Mouse (Mus musculus): ENCODE measurements around the gene Med7. TPM values are rescaled to one million over a fixed set of nuclear protein-coding genes. Genes with fewer than 3 reads are reported as not detected.
"Not testable (repeated sequence)": the region's sequence is repeated elsewhere in the genome, so short reads cannot be mapped to it uniquely, and the experiment has no call there.

Gene Med7
- total RNA-seq, 2 experiments from 2014 or later = 14.7 to 14.8 TPM

DNA sequence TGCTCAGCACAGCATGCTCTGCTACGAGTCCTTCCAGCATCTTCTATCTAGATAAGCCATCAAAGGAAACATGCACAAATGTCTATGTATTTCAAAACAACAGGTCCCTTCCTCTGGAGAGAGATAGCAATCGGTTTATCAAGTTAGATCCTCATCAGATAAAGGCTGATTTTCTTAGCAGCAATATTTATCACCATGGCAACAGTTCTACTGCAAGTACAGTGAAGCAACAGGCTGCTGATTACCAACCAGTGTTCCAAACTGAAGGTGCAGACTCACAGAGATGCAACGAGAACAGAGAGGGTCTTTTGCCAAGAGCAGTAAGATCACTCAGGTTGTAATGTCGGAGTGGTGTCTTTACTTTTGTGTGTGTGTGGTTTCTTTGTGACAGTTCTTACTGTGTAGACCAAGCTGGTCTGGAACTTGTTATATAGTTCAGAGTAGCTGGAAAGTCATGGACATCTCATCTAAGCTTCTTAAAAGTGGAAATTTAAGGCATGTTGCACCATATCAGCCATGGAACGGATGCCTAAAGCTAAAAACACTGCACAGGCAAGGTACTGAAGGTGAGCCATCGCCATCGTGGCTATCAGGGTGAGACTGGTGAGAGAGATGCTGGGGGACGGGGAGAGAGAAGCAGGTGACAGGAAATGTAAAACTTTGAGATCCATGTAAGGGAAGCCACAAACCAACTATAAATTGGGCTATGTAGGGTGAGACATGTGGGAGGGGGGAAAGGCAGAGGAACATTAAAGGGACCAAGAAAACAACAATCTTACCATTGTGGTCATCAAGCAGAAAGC is 15.4 kb upstream of the Med7 start:
- no peak for DNase-seq
- intact Hi-C loops (cut with DNase I) = no loop called here

DNA sequence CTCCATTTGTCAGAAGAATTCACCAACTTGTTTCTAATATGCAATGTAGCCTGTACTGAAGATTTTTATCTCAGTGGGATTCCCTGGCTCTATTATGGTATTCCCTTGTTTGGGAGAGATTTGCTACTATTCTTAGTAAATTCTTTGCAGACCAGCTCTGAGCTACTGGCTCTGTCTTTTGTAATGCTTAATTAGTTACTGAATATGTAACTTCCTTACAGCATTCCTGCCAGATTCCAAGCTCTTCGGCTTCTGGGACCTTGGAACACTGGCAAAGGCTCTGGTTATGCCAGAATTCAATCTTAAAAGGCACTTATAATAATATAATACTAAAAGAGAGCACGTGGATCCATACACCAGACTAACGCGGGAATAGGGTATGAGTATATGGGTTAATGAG is 8.6 kb upstream of the Med7 start:
- DNase-seq; intact Hi-C loops (cut with DNase I): not testable (repeated sequence)

DNA sequence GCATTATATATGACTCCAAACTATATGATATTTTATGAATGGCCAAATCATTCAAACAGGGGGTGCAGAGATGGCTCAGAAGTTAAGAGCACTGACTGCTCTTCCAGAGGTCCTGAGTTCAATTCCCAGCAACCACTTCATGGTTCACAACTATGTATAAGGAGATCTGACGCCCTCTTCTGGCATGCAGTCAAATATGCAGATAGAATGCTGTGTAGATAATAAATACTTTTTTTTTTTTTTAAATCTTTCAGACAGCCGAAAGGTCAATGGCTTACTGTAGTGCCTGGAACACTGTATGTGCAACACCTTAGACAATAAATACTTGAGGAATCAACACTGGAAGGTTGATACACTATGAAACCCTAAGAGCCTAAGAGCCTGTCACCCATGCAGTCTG is 6.6 kb upstream of the Med7 start:
- intact Hi-C loops (cut with DNase I) = loop anchor here (5.0 kb wide), 1 partner anchor 158 kb away; no protein-coding TSS in a partner anchor
- no peak for DNase-seq

DNA sequence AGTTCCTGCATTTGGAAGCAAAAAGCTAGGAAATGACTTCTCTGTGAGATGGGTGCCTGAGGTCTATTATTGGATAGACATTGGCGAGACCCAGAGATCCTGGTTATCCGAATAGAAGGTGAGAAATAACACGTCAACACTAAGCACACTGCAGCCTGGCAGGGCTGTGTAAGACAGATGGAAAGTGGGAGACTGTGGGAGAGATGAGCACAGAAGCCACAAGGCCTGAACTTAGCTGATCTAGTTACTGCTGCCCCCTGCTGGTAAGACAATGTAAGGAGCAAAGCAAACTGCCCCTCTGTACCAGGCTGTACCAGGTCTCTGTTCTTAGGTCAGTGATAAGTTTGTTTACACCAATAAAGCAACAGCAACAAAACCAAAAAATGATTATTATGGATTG is 5.6 kb upstream of the Med7 start:
- DNase-seq = peak in 1 of 2 experiments; percentile 59
- intact Hi-C loops (cut with DNase I) = loop anchor here (5.0 kb wide), 1 partner anchor 159 kb away; no protein-coding TSS in a partner anchor

DNA sequence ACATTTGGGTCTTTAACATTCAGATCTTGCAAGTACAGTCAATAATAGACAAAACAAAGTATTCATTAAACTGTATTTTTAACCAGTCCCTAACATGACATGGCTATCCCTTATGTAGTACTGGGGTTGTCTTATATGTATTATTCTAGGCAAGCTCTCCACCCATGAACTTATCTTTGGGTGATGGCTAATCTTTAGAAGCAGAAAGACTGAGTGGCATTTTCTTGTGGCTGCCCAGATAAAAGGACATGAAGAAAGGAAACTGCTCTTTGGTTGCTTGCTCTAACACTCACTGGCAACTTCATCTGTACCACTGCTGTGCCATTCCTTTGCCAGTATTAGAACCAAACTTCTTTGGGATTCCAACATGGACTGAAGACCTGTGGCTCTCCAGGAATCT is 1.4 kb upstream of the Med7 start:
- intact Hi-C loops (cut with DNase I) = no loop called here
- no peak for DNase-seq

DNA sequence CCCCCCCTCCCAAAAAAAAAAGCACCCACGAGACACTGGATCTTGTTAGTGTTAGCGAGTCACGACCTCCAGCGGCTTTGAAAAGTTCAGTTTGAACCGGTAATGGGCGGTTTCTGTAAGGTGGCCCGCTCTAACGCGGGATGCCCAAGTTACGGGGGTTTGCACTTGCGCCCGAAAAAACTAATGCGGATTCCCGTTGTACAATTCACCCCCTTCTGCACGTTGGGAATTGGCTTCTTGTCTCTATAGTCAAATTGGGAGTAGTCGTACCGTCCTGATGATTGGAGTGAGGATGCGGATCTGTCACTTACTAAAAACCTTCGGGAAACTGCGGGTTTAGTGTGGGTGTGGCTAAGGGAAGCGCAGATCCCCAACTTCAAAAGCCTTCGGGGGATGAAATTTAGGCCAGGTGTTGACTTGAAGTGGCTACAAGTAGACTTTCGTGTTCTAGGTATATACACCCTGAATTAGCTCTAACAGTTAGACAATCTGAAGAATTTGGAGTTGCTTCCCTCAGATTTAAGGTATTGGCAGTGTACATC is 805 bp downstream of the Med7 start:
- intact Hi-C loops (cut with DNase I) = no loop called here

DNA sequence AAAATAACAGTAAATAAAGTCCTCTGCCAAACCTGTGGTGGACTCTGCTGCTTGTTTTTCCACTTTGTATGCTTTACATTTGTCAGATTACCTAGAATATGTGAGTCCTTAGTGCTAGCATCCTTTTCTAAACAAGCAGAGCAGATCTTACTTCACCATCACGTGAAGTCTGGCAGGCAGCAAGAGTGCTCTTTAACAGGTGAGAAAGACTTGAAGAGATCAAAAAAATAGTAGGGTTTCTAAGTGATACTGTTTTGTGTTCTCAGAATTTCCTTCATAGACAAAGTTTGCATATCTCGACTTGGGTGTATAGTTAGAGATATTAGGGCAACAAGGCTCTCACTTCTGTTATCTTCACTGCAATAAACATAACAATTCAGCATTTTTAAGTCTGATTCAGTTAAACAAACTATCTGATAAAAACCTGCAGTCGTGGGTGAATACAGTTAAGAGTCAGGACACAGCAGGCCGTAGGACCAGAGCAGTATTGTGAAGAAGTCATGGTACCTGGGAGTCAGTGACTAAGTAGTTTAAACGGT is 2.3 kb downstream of the Med7 start:
- intact Hi-C loops (cut with DNase I) = no loop called here

More for the DNA sequence above, 805 bp downstream of the Med7 start:
- no peak for DNase-seq

DNA sequence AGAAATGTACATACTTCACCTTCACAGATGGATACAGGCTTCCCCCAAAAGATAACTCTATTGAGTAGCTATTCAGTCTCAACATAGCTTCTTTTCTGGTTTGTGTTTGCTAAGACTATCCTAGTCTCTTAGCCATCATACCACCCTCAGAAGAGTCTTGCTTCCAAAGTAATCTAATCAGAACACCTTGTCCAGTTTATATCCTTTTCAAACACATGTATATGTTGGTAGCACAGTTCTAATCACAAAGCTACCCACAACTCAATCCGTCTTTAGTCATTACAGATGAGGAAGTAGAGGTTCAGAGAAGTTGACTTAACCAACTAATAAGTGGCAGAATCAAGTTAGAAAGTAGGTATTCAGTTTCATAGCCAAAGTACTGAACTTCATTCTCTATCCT is 5.0 kb downstream of the Med7 start:
- no peak for DNase-seq
- intact Hi-C loops (cut with DNase I) = no loop called here

More for the DNA sequence above, 2.3 kb downstream of the Med7 start:
- no peak for DNase-seq

DNA sequence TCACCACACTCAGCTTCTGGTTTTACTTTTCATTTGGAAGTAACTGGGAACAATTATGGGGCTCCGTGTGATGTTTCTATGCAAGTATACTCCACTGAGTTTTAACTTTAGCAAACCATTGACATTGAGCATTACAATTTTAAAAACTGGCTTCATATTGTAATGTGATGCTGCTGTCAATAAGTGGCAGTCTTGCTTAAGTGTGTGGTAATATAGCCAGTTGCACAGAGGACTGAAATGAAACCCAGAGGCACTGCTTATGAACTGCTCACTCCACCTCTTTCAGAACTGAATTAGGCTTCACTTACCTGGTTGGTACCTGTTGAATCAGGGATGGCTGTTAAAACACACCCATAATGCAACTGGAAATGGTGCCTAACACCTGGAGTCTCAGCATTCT is 6.4 kb downstream of the Med7 start:
- no peak for DNase-seq
- intact Hi-C loops (cut with DNase I) = no loop called here

DNA sequence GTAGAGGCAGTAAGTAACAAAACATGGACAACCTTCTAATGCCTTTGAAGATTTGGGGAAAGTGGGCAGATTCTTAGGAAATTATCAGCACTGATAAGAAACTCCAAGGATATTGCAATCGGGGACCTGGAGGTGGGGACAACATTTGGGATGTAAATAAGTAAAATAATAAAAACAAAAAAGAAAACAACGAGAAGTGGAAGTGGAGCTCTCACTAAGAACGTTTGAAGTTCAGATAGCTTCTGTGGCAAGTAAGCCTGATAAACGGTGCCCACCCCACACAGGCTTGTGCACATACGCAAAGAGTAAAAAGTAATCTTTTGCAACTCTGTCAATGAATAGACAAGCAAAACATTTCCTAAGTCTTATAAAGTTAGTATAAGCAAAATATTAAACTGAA is 7.3 kb downstream of the Med7 start:
- intact Hi-C loops (cut with DNase I) = no loop called here
- DNase-seq = no peak

DNA sequence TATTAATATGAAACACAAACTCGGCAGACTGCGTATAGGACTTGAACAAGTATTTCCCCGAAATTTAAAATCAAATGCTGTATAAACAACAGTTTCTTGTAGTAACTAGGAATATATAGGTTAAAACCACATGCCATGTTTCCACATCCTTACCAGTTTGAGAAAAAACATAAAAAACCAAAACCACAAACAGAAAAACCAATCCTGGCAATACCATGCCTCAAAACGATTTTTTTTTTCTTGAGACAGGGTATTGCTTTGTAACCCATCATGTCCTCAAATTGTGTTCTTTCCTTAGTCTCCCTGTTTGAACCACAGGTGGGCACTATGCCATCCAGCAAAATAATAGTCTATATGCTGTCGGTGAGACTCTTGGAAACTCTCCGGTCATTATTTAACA is 9.4 kb downstream of the Med7 start:
- DNase-seq = no peak
- intact Hi-C loops (cut with DNase I) = no loop called here

DNA sequence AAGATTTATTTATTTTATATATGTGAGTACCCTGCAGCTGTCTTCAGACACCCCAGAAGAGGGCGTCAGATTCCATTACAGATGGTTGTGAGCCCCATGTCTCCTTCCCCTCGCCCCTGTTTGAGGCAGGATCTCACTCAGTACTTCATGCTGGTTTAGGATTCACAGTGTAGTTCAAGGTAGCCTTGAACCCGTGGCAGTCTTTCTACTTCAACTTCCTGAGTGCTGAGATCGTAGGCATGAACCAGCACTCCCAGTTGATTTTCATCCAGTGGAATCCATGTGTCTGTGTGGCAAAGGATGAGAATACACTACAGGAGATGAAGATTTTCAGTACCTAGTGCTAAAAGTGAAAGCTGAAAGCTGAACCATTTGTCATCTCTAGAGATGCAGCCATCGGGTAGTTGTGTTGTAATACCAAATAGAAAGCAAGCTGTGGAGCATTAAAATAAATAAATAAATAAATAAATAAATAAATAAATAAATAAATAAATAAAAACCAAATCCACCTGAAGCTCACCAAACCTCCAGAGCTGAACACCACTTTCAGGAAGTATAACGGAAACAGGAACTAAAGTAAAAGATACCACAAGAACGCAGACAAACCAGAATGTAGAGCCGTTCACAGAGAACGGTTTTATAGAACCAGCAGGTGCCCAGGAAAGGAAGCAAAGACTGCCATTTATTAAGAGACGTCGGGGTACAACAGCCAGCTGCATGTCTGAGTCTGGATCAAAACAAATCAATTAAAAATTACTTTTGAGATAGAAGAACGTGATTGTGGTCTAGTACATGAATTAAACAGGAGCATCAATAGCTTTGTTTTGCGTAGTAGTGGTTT is 11.1 kb downstream of the Med7 start:
- intact Hi-C loops (cut with DNase I) = no loop called here
- no peak for DNase-seq

DNA sequence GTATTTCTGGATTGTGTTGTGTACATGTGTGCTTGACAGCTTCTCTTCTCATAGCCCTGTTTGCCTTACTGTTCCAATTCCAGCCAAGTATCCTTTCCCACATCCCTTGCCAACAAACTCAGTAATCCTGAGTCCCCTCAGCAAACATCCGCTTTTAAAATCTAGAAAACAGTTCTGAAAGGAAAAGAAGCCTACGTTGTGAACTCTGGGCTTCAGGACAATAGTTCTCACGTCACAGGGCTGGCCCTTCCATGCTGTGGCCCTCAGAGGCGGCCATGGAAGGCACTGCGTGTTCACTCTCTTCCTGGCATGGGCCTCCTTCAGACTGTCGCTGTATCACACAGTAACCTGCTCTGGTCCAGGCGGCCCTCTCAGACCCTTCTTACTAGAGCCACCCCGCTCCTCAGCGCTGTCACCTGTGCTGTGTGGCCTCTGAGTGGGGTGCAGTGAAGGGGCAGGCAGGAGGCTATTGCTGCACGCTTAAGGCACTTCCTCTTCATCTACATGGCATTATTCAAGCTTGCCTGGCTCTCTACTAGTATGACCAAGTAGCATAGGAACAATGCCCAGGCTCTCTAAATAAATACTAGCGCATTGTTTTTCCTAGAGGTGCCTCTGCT is 12.8 kb downstream of the Med7 start:
- intact Hi-C loops (cut with DNase I) = no loop called here
- no peak for DNase-seq

DNA sequence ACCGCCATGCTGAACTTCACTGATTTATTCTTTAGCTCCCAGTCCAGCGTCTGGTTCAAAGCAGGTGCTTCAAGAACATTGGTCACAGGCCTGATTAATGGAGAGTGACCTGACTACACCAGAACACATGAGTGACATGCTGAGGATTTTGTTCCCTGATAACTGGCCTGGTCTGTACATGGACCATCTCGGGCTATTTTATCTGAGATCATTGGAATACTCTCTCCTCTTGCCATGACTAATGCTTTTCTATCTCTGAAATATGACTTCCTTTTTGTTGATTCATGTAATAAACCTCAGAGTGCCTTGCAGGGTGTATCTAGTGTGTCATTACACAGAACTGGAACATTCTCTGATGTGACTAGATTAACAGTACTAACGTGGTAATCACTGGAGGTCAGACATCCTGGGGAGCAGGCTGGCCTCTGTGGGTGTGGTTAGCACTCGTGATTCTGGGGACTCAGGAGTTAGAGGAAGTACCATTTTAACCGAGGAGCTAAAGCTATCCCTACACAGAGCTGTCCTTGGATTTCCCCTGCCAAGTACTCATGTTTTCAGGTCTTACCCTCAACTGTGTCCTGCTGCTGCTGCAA is 17.8 kb downstream of the Med7 start, which contains the start of gene Havcr2:
Gene Havcr2 (plus strand): TSS at position 483 of the 593 bp plus-strand sequence.
- no peak for DNase-seq
- intact Hi-C loops (cut with DNase I) = no loop called here

DNA sequence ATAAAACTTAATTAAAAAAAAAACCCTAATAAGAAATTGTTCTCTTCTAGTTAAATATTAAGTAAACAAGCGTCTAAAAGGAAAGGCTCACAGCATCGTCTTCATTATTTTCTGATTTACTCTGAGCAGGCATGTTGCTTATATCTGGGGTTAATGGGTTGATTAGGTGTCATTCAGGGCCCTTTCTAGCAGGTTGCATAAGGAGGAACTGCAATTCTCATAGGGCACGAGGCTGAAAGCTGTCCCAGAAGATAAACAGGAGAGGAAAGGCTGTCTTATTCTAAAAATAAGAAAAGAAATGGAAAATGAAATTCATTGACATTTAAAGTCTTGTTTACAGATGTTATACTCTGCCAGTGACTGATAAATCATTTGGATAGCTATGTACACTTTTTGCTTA is 23.2 kb downstream of the Med7 start:
- DNase-seq = no peak
- intact Hi-C loops (cut with DNase I) = no loop called here

DNA sequence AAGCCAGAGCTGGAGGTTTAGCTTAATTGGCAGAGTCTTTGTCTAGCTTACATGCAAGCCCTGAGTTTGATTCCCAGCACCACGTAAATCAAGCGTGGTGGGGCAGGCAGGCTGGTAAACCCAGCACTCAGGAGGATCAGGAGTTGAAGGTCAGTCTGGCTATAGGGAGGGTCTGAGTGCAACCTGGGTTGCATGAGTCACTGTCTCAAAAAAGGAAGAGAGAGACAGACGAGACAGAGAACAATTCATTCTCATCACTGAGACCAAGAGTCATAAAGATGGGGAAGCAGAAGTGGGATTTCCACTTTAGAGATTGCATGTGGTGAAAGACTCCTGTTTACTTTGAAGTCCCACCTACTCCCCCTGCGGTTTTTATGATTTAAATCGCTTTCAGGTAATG is 24.6 kb downstream of the Med7 start:
- intact Hi-C loops (cut with DNase I) = no loop called here
- DNase-seq = no peak

DNA sequence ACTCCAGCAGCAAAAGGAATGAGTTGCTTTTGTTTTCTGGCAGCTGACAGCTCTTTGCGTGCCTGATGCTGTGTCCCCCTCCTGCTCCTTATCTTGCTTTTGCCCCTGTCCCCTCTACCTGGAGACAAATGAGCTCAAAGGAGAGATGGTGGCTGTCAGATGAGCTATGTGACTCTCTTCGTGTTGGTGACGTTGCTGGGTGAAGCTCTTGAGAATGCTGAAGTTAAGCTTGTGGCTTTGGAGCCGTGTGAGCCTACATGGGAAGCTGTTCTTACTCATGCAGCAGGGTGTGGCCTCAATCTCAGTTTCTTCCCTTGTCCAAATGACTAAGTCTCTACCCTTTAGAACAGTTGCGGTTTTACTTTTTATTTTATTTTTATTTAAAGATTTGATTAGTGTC is 25.2 kb downstream of the Med7 start:
- intact Hi-C loops (cut with DNase I) = no loop called here
- DNase-seq = no peak

DNA sequence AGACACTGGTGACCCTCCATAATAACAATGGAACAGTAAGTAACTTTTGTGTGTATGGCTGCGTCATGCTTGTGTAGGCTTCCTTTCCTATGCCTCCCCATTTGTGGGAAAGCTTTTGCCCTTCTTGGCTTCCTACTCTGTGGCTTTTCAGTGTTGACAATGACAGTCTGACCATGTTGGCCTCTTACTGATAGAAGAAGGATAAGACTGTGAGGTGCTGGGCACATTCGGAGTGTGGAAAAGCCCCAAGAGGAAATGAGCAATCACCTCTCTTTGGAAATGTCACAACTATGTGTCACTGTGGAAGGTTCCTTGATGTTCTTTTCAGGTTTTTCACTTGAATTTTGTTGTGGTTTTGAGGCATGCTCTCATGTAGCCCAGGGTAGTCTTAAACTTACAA is 30.2 kb downstream of the Med7 start:
- intact Hi-C loops (cut with DNase I) = no loop called here

DNA sequence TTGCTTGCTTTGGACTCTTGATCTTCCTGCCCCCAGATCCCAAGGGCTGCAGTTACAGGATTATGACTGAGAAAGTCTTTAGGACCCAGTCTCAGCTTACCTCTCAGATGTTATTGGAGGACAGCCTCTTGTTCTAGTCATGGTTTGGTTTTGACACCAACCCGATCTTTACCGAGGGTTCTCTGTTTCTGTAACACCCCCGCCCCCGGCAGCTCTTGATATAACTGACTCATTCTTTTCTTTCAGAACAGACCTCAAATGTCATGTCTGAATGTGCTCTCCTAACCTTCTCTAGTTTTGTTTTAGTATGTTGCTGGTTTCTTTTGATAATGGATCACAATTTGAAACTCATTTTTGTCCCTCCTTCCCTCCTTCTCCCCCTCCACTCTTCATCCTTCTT is 37.5 kb downstream of the Med7 start:
- intact Hi-C loops (cut with DNase I) = no loop called here

More for the DNA sequence above, 30.2 kb downstream of the Med7 start:
- no peak for DNase-seq

DNA sequence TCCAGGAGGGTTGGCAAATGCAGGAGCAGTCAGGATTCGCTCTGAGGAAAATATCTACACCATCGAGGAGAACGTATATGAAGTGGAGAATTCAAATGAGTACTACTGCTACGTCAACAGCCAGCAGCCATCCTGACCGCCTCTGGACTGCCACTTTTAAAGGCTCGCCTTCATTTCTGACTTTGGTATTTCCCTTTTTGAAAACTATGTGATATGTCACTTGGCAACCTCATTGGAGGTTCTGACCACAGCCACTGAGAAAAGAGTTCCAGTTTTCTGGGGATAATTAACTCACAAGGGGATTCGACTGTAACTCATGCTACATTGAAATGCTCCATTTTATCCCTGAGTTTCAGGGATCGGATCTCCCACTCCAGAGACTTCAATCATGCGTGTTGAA is 42.6 kb downstream of the Med7 start:
- intact Hi-C loops (cut with DNase I) = no loop called here
- no peak for DNase-seq

More for the DNA sequence above, 37.5 kb downstream of the Med7 start:
- no peak for DNase-seq

All from gastrocnemius, postnatal 36 days (tissue).